Mouse (Mus musculus) heart, embryonic 11.5 days (tissue): ENCODE results near the gene Gm11172. TPM values are rescaled to one million over a fixed set of nuclear protein-coding genes. Genes with fewer than 3 reads are reported as not detected.

Experiments
- ATAC-seq: fragments of 200-750 bp; cut with Nextera tagmentation; replicated peaks from 2 replicates; pipeline ENCODE4 v1.8.0; 2017; ENCODE audit warnings: moderate library complexity; ENCODE audit not compliant: insufficient number of reproducible peaks, low FRiP score, low TSS enrichment
- H3K27ac ChIP-seq: fragments of 300-500 bp; sonication (generic); 2 replicates; pipeline ENCODE4 v1.5.1; 2014; ENCODE audit warnings: mild to moderate bottlenecking, low read depth, low read length
- H3K27me3 ChIP-seq: fragments of 300-500 bp; sonication (generic); 2 replicates; pipeline ENCODE4 v1.6.1; 2014; ENCODE audit warnings: mild to moderate bottlenecking, low read length, mixed read lengths; ENCODE audit not compliant: control insufficient read depth, insufficient read depth
- H3K36me3 ChIP-seq: fragments of 300-500 bp; sonication (generic); 2 replicates; pipeline ENCODE4 v1.6.1; 2014; ENCODE audit warnings: mild to moderate bottlenecking, low read length, moderate library complexity, mixed read lengths; ENCODE audit not compliant: control insufficient read depth, insufficient read depth
- H3K4me1 ChIP-seq: fragments of 300-500 bp; sonication (generic); 2 replicates; pipeline ENCODE4 v1.6.1; 2014; ENCODE audit warnings: low read length; ENCODE audit not compliant: control insufficient read depth, insufficient read depth
- H3K4me2 ChIP-seq: fragments of 300-500 bp; sonication (generic); 2 replicates; pipeline ENCODE4 v1.6.1; 2014; ENCODE audit warnings: mild to moderate bottlenecking, moderate library complexity
- H3K4me3 ChIP-seq: fragments of 300-500 bp; sonication (generic); 2 replicates; pipeline ENCODE4 v1.5.1; 2014; ENCODE audit warnings: low read depth, low read length
- H3K9ac ChIP-seq: fragments of 300-500 bp; sonication (generic); 2 replicates; pipeline ENCODE4 v1.6.1; 2014; ENCODE audit warnings: mild to moderate bottlenecking, low read depth, low read length, moderate library complexity
- H3K9me3 ChIP-seq: fragments of 300-500 bp; sonication (generic); replicated peaks from 2 replicates; pipeline ENCODE4 v1.6.1; 2016; ENCODE audit warnings: low read length; ENCODE audit not compliant: control insufficient read depth
- WGBS: fragments of 180-500 bp; shearing (Covaris S2); extraction: QIAGEN DNeasy Blood & Tissue Kit; methylation state at CpG from one replicate; pipeline ENCODE4 v1.1.7; 2014; ENCODE audit not compliant: insufficient replicate concordance; 5-methylcytosine and 5-hydroxymethylcytosine counted together
- polyA plus RNA-seq: library from polyadenylated mRNA; unstranded; fragments of >200 nt; fragmentation: Nextera tagmentation; extraction: Ambion mirVana; gene quantifications from 2 replicates; pipeline ENCODE4 v1.2.1, GENCODE M21; 2014

Gm11172 gene
- polyA plus RNA-seq, 1 experiment from 2014 or later: not detected

DNA sequence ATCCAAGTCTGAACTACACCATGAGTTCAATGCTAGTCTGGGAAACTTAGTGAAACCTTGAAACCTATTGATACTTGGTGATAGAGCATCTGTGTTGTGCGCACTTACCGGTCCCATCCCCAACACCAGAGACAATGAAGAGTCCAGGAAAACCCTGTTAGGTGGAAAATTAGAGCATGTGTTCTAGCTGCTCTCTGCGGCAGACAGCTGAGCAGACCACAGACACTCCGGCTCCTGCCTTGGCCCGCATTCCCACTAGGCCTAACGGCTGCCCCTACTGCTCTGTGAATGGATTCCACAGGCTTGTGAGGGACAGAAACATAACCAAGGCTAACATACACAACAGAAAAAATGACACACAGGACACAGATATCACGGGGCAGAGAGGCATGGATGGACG, 39.2 kb upstream of the Gm11172 start:
- no peak overlapping the region for H3K27ac ChIP-seq
- WGBS: 82% methylated on average over 8 of the region's 8 CpGs
- H3K4me1 ChIP-seq: peaks cover 27% of the 10 kb centered on the region
- H3K27me3 ChIP-seq: 0 out of 2 replicates have a peak, but pooled peaks cover 2% of the 10 kb centered on the region
- no peak overlapping the region for H3K4me3 ChIP-seq
- H3K9me3 ChIP-seq: no peaks in the 10 kb centered on the region
- H3K4me2 ChIP-seq: no peak overlapping the region
- no peak overlapping the region for H3K9ac ChIP-seq
- no peak for ATAC-seq
- no peaks in the 10 kb centered on the region for H3K36me3 ChIP-seq

DNA sequence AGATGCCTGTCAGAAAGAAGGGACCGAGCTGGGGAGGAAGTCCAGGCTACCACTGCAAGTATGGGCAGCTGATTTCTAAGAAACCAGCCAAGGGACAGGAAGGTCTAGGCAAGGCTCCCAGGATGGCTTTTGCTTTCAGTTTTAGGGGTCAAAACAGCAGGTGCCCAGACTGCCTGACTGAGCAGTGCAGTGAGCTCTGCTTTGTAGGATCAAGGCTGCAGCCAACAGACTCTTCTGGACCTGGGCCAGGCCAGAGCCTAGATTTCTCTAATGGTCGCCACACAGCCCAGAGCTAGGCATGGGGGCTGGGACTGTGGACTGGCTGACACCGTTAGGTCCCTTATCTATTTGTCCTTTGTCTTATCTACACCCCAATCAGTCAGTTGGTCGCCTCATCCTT, 38.0 kb upstream of the Gm11172 start:
- no peak overlapping the region for H3K4me2 ChIP-seq
- H3K4me1 ChIP-seq: peaks cover 23% of the 10 kb centered on the region
- H3K27ac ChIP-seq: no peak overlapping the region
- 36% methylated on average over 4 of the region's 4 CpGs for WGBS
- no peaks in the 10 kb centered on the region for H3K36me3 ChIP-seq
- ATAC-seq: no peak
- H3K9me3 ChIP-seq: no peaks in the 10 kb centered on the region
- no peak overlapping the region for H3K4me3 ChIP-seq
- H3K27me3 ChIP-seq: no peaks in the 10 kb centered on the region
- H3K9ac ChIP-seq: 0 out of 2 replicates have a peak overlapping the region, but pooled peaks have one; percentile 18

- no peak overlapping the region for H3K27ac ChIP-seq
- no peaks in the 10 kb centered on the region for H3K36me3 ChIP-seq
- H3K9ac ChIP-seq: no peak overlapping the region
- no peaks in the 10 kb centered on the region for H3K9me3 ChIP-seq
- no peak for ATAC-seq
- H3K4me2 ChIP-seq: no peak overlapping the region
- WGBS: 40% methylated on average over 7 of the region's 7 CpGs
- H3K27me3 ChIP-seq: no peaks in the 10 kb centered on the region
- peaks cover 17% of the 10 kb centered on the region for H3K4me1 ChIP-seq
- no peak overlapping the region for H3K4me3 ChIP-seq
Measured at GRCm38 (mm10) chr16:10776322-10776721, 36.4 kb upstream of the Gm11172 start.

DNA sequence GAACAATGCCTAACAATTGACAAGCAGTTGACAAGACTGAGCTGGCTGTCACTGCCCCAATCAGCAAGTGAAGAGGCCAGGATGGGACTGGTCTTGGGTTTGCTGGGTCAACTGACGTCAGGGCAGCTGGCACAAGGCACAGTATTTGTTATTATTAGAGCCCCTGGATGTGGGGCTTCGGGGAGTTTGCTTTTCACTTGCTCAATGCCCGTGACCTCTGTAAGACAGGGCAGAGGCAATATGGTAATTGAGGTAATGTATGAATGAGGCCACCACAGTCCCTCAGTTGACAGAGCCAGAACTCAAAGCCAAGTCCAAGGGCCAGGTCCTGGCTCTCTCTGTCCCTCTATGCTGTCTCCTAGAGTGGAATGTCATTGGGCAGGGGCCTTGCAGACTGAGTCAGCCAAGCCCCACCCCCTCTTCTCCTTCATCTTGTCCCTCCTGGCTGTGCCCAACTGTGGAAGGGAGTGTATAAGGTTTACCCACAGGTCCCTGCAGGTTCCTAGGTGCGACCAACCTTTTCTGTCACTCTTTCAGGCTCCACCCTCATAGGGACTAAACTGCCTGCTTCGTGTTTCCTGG, 35.0 kb upstream of the Gm11172 start:
- Histone ChIP-seq H3K27me3 (no peaks in the 10 kb centered on the region), H3K4me1 (peaks cover 31% of the 10 kb centered on the region)

GRCm38 (mm10) chr16:10780631-10781120, 32.0 kb upstream of the Gm11172 start:
- Histone ChIP-seq H3K4me1 (peaks cover 44% of the 10 kb centered on the region), H3K9ac (0 out of 2 replicates have a peak overlapping the region, but pooled peaks have one; percentile 16), H3K36me3 (no peaks in the 10 kb centered on the region), H3K4me3 (no peak overlapping the region), H3K9me3 (no peaks in the 10 kb centered on the region), H3K27me3 (no peaks in the 10 kb centered on the region; the same call in 1 of the 2 replicates), H3K27ac (0 out of 2 replicates have a peak overlapping the region, but pooled peaks have one; percentile 15), H3K4me2 (no peak overlapping the region)
- no peak for ATAC-seq
- 71% methylated on average over 5 of the region's 5 CpGs for WGBS

More for the DNA sequence above, 35.0 kb upstream of the Gm11172 start:
- Histone ChIP-seq H3K27ac (no peak overlapping the region), H3K9me3 (no peaks in the 10 kb centered on the region), H3K4me2 (no peak overlapping the region), H3K9ac (no peak overlapping the region), H3K4me3 (no peak overlapping the region), H3K36me3 (no peaks in the 10 kb centered on the region)
- ATAC-seq: no peak
- 50% methylated on average over 5 of the region's 5 CpGs for WGBS

DNA sequence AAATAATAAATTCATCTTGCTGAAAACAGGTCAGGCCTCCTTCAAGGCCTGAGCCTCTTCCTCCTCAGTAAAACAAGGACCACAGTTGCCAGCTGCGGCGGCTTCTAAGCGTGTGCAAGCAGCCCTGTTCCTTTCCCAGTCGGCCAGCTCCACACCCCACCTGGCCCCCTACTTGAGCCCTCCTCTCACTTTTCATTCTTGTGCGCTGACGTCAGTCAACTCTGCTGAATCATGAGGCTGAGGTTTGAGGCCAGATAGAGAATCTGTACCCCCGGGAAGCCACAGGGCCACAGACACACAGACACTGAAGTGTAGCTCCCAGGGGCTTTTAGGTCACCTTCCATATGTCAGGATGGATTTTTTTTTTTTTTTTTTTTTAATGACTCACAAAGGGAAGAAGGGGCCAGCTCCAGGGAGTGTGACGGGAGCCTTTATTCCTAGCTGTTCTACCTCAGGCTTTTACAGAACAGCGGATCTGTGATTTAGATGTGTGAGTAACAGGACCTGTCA, 30.8 kb upstream of the Gm11172 start:
- H3K27ac ChIP-seq: peak overlapping the region; percentile 73
- H3K27me3 ChIP-seq: no peaks in the 10 kb centered on the region; the same call in 1 of the 2 replicates
- H3K36me3 ChIP-seq: no peaks in the 10 kb centered on the region
- no peaks in the 10 kb centered on the region for H3K9me3 ChIP-seq
- peaks cover 50% of the 10 kb centered on the region for H3K4me1 ChIP-seq
- 24% methylated on average over 9 of the region's 9 CpGs for WGBS
- H3K4me3 ChIP-seq: no peak overlapping the region
- peak overlapping the region; percentile 92 for H3K4me2 ChIP-seq
- ATAC-seq: no peak
- H3K9ac ChIP-seq: peak overlapping the region; percentile 30

DNA sequence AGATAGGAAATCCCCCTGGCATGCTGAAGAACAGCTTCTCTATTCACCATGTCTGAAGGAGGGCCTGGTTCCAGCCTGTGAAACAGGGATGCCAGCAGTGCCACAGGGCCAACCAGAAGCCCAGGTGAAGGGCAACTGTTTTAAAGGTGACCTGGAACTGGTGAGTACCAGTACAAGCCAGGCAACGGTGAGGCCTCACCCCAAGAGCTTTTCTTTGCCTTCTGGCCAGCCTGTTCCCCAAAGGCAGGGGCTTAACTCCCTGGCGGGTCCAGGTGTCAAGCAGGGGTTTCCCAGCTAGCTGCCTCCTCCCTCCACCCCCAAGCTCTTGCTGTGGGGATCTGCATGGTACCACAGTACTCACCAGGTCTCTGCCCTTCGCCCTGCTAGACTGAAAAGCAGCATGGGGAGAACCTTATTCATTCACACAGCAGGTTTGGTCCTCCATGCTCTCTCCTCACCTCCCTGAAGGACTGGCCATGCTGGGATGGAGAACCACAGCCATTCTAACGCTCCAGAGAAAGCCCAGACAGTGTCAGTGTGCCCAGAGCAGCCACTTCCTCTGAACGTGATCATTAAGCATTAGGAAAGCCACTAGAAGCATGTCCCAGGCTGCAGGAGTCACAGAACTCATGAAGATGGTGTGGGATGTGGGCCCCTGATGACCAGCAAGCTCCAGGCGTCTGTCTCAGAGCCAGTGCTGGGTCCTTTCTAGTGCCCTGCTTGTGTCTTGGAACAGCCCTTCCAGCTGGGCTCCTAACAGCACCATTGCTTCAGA, 30.2 kb upstream of the Gm11172 start:
- H3K36me3 ChIP-seq: no peaks in the 10 kb centered on the region
- H3K4me3 ChIP-seq: no peak overlapping the region
- H3K4me1 ChIP-seq: peaks cover 50% of the 10 kb centered on the region
- peak overlapping the region; percentile 92 for H3K4me2 ChIP-seq
- peak overlapping the region; percentile 43 for H3K9ac ChIP-seq
- no peaks in the 10 kb centered on the region; the same call in 1 of the 2 replicates for H3K27me3 ChIP-seq
- ATAC-seq: no peak
- H3K27ac ChIP-seq: peak overlapping the region; percentile 73
- H3K9me3 ChIP-seq: no peaks in the 10 kb centered on the region
- 44% methylated on average over 6 of the region's 6 CpGs for WGBS

DNA sequence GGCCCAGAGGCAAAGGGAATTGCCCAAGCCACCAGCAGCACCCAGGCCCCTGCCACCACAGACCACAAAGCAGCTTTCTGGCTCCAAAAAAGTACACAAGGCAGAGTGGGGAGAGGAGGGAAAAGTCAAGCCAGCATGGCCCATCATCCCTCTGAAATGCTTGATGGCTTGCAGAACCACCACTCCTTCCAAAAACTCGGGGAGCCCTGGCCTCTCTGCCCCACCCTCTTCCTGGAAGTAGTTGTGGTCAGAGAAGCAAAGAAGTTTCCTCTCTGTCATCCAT, 29.6 kb upstream of the Gm11172 start:
- no peaks in the 10 kb centered on the region for H3K36me3 ChIP-seq
- peak overlapping the region; percentile 43 for H3K9ac ChIP-seq
- no peaks in the 10 kb centered on the region; the same call in 1 of the 2 replicates for H3K27me3 ChIP-seq
- H3K27ac ChIP-seq: peak overlapping the region; percentile 73; the same call in 1 of the 2 replicates
- H3K4me2 ChIP-seq: peak overlapping the region; percentile 92
- 30% methylated on average over 1 of the region's 1 CpGs for WGBS
- H3K4me1 ChIP-seq: peaks cover 48% of the 10 kb centered on the region
- H3K9me3 ChIP-seq: no peaks in the 10 kb centered on the region
- H3K4me3 ChIP-seq: 0 out of 2 replicates have a peak overlapping the region, but pooled peaks have one; percentile 74
- no peak for ATAC-seq
